Mouse (Mus musculus) regulatory T cell (primary cell): Measurements from ENCODE around the gene Ilk.
"Not testable (repeated sequence)": the region's sequence is repeated elsewhere in the genome, so short reads cannot be mapped to it uniquely, and the experiment has no call there.

ENCODE experiments used
- in situ Hi-C: fragments of 300-600 bp; cut with MboI, MseI; formaldehyde crosslinking; loops from one replicate; pipeline ENCODE4 v1.15.1; 2025; ENCODE audit warnings: high pct_unique_total_duplicates

Gene Ilk

GRCm38 (mm10) chr7:105742539-105743215 lies 6.3 kb downstream of the Ilk start:
- in situ Hi-C loops, result not testable (repeated sequence)

- in situ Hi-C loops, result not testable (repeated sequence)
Observed at GRCm38 (mm10) chr7:105743246-105743925, 7.0 kb downstream of the Ilk start.

GRCm38 (mm10) chr7:105743926-105744590 lies 7.7 kb downstream of the Ilk start, which contains the start of gene Taf10:
Gene Taf10, minus strand, starts transcription at chr7:105744361.
- in situ Hi-C loops, result no loop called here

- in situ Hi-C loops, result loop anchor here (5.0 kb wide), 1 partner anchor 65 kb away; the partner anchor contains the start of gene Mrpl17
Observed at GRCm38 (mm10) chr7:105747776-105748175, 11.4 kb downstream of the Ilk start.

- in situ Hi-C loops, result no loop called here
Observed at GRCm38 (mm10) chr7:105751491-105752433, 15.4 kb downstream of the Ilk start, which contains the start of gene Tpp1. Gene Tpp1, minus strand, starts transcription at chr7:105752235.

- in situ Hi-C loops, result no loop called here
Observed at GRCm38 (mm10) chr7:105752716-105753115, 16.3 kb downstream of the Ilk start.

GRCm38 (mm10) chr7:105753281-105753680 lies 16.9 kb downstream of the Ilk start:
- in situ Hi-C loops, result no loop called here

- in situ Hi-C loops, result no loop called here
Observed at GRCm38 (mm10) chr7:105761813-105762484, 25.6 kb downstream of the Ilk start.

GRCm38 (mm10) chr7:105762517-105763270 lies 26.3 kb downstream of the Ilk start:
- in situ Hi-C loops, result no loop called here

GRCm38 (mm10) chr7:105764331-105764730 lies 27.9 kb downstream of the Ilk start:
- in situ Hi-C loops, result no loop called here

- in situ Hi-C loops, result no loop called here
Observed at GRCm38 (mm10) chr7:105767729-105768165, 31.4 kb downstream of the Ilk start.

GRCm38 (mm10) chr7:105769959-105770358 lies 33.6 kb downstream of the Ilk start:
- in situ Hi-C loops, result no loop called here

GRCm38 (mm10) chr7:105772331-105772730 lies 35.9 kb downstream of the Ilk start:
- in situ Hi-C loops, result no loop called here

GRCm38 (mm10) chr7:105773041-105773440 lies 36.6 kb downstream of the Ilk start:
- in situ Hi-C loops, result no loop called here

GRCm38 (mm10) chr7:105774661-105775060 lies 38.3 kb downstream of the Ilk start:
- in situ Hi-C loops, result no loop called here

GRCm38 (mm10) chr7:105776026-105776425 lies 39.6 kb downstream of the Ilk start:
- in situ Hi-C loops, result no loop called here

GRCm38 (mm10) chr7:105777316-105777715 lies 40.9 kb downstream of the Ilk start:
- in situ Hi-C loops, result no loop called here

GRCm38 (mm10) chr7:105777797-105778552 lies 41.6 kb downstream of the Ilk start:
- in situ Hi-C loops, result no loop called here

GRCm38 (mm10) chr7:105778553-105779265 lies 42.3 kb downstream of the Ilk start:
- in situ Hi-C loops, result no loop called here
